Mouse (Mus musculus) layer of hippocampus, postnatal 14 days (tissue): ENCODE measurements at regions not wholly inside any gene's neighbourhood (a gene's known extent, or its start where the extent isn't known, plus 50 kb on each side); places are given as distances from the start of the nearest gene placed in this dataset.
A peak's percentile ranks its signal among the peaks of the same experiment; 100 is the strongest.

ENCODE experiments used
- DNase-seq, 2 experiments: peaks; one replicate each; pipeline ENCODE4 v3.0.0; 2021 to 2022; ENCODE audit warnings: low spot score in 2 of 2, mixed read lengths in 1 of 2
- microRNA-seq, 2 experiments: library from miRNA; unstranded; fragments of <30 nt; microRNA quantifications; one replicate each; pipeline ENCODE4 v1.2.0; 2021

DNA sequence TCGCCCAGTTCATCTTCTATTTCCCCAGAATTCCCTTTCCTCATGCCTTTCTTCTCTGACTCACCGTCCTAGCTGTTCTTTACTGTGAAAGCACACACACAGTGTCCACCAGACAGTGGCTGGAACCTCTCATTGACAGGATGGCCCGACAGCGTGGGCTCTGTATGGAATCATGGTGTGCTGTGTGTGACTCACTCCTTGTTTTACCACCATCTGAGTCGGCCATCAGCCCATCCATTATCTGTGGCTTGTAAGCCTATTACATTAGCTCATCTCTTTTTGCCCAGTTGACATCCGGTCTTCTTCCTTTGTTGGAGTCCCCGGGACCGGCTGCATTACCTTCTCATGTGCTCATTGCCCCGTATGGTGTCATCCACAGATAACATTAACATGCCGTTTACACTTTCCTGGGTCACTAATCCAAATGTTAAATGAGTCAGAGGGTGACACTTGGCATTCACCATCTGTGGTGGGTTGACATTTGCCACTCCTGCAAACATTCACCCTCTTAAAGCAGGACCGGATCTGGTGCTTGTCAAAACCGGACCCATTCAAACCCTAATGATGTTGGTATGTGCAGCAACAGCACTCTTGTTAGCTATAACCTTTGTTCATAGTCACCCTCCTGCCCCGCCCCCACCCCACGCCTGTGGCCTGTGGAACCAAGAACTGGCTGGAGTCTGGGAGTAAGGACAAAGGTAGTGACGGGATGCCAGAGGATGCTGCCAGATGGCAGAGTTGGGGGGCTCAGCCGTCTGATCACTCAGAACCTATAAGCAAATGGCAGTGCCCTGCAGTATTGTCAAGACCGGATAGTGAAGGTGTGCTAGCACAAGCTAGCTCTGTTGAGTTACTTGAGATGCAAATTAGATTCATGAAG, 113.7 kb upstream of the Gm10131 start:
- DNase-seq, result no peak

DNA sequence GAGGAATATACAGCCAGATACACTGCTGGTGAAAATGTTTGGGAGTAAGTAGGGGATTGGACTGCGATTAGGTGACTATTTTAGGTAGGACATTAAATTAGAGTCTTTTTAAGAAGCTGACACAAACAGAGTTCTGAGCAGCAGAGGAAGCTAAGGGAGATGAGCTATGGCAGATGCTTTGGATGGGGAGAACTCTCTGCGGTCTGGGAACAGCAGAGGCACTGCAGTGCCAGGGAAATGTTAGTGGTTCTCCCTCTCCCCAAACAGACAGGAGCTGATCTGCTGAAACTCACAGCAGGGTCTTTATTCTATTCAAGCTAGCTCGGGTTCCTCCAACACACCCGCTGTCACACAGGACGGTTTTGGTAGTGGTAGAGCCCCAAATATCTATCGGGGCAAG, 110.7 kb upstream of the Gm10131 start:
- peak in 1 of 2 experiments; percentile 49 for DNase-seq

Small RNA genes lying in the stretch of these regions (microRNA-seq; reads per million reads assigned to microRNA genes)
- gene Gm23177, result 0 reads per million in 2 experiments
